Mouse (Mus musculus): ENCODE data around the gene Hadhb. TPM values are rescaled to one million over a fixed set of nuclear protein-coding genes. Genes with fewer than 3 reads are reported as not detected.

Hadhb gene
- polyA plus RNA-seq, 1 experiment = 193 TPM

Other genes with a start within 250 kb of the Hadhb start
- 0.10 TPM in 2 replicates for gene Il6, start 142.1 kb upstream of the Hadhb start, polyA plus RNA-seq (2012; rRNA removed)
- gene Tyms, start 81.6 kb upstream of the Hadhb start, polyA plus RNA-seq (2012; rRNA removed) = 24.4 and 25.0 TPM in 2 replicates
- gene Garem2, start 50.1 kb upstream of the Hadhb start, polyA plus RNA-seq (2012; rRNA removed) = 0.10 TPM in 1 of 2 replicates, not detected in the other
- not detected in 2 replicates for gene 3110082J24Rik, start 49.2 kb upstream of the Hadhb start, polyA plus RNA-seq (2012; rRNA removed)
- gene Hadha, start 86 bp upstream of the Hadhb start, polyA plus RNA-seq (2012; rRNA removed) = 118 and 129 TPM in 2 replicates
- gene Adgrf3, start 50.5 kb downstream of the Hadhb start, polyA plus RNA-seq (2012; rRNA removed) = 0.01 TPM in 1 of 2 replicates, not detected in the other
- 19.0 and 19.4 TPM in 2 replicates for gene Selenoi, start 77.3 kb downstream of the Hadhb start, polyA plus RNA-seq (2012; rRNA removed)
- gene Drc1, start 126.1 kb downstream of the Hadhb start, polyA plus RNA-seq (2012; rRNA removed) = 0.04 TPM in 1 of 2 replicates, not detected in the other